Mouse (Mus musculus): ENCODE measurements around the gene Fads2.

- TF ChIP-seq ZNF384 (IDR thresholded peaks at IDR 0.05; ENCODE audit: low read depth, low read length) (no peak), ZC3H11A (IDR thresholded peaks at IDR 0.05; ENCODE audit: borderline replicate concordance, low read depth, low read length) (no peak), CHD2 (IDR thresholded peaks at IDR 0.05; ENCODE audit: low read depth, low read length) (no peak), MAFK (IDR thresholded peaks at IDR 0.05; ENCODE audit: insufficient read depth, low read depth, low read length) (no peak), HCFC1 (IDR thresholded peaks at IDR 0.05; ENCODE audit: borderline replicate concordance, insufficient read depth, low read length) (no peak)
Measured at GRCm38 (mm10) chr19:10038364-10038763, 63.2 kb downstream of the Fads2 start.
